Mouse (Mus musculus): ENCODE measurements around the gene Ttc9b.
"Not testable (repeated sequence)": the region's sequence is repeated elsewhere in the genome, so short reads cannot be mapped to it uniquely, and the experiment has no call there.

The Ttc9b gene

GRCm38 (mm10) chr7:27653681-27654437 is at the start of gene Ttc9b:
Gene Ttc9b (plus strand): TSS chr7:27653915.
- peak; percentile 20 for ATAC-seq (ENCODE audit: low TSS enrichment)

GRCm38 (mm10) chr7:27604661-27605348 is 48.9 kb upstream of the Ttc9b start:
- ATAC-seq (ENCODE audit: low TSS enrichment): no peak

GRCm38 (mm10) chr7:27605499-27606285 is 48.0 kb upstream of the Ttc9b start:
- peak; percentile 64 for ATAC-seq (ENCODE audit: low TSS enrichment)

GRCm38 (mm10) chr7:27606481-27607254 is 47.0 kb upstream of the Ttc9b start:
- no peak for ATAC-seq (ENCODE audit: low TSS enrichment)

- no peak for ATAC-seq (ENCODE audit: low TSS enrichment)
Observed at GRCm38 (mm10) chr7:27607580-27607979, 46.1 kb upstream of the Ttc9b start.

- no peak for ATAC-seq (ENCODE audit: low TSS enrichment)
Observed at GRCm38 (mm10) chr7:27608130-27608529, 45.6 kb upstream of the Ttc9b start.

GRCm38 (mm10) chr7:27609285-27609684 is 44.4 kb upstream of the Ttc9b start:
- ATAC-seq (ENCODE audit: low TSS enrichment): no peak

GRCm38 (mm10) chr7:27609688-27610087 is 44.0 kb upstream of the Ttc9b start:
- no peak for ATAC-seq (ENCODE audit: low TSS enrichment)

GRCm38 (mm10) chr7:27610370-27610769 is 43.3 kb upstream of the Ttc9b start:
- ATAC-seq (ENCODE audit: low TSS enrichment): no peak

GRCm38 (mm10) chr7:27610871-27611270 is 42.8 kb upstream of the Ttc9b start:
- no peak for ATAC-seq (ENCODE audit: low TSS enrichment)

GRCm38 (mm10) chr7:27612940-27613339 is 40.8 kb upstream of the Ttc9b start:
- ATAC-seq (ENCODE audit: low TSS enrichment): no peak

- 0 out of 2 replicates have a peak, but pooled peaks have one; percentile 39 for ATAC-seq (ENCODE audit: low TSS enrichment)
Observed at GRCm38 (mm10) chr7:27613751-27614499, 39.8 kb upstream of the Ttc9b start.

GRCm38 (mm10) chr7:27621028-27621427 is 32.7 kb upstream of the Ttc9b start:
- peak; percentile 56; the same call in 1 of the 2 replicates for ATAC-seq (ENCODE audit: low TSS enrichment)

GRCm38 (mm10) chr7:27622234-27622633 is 31.5 kb upstream of the Ttc9b start:
- ATAC-seq (ENCODE audit: low TSS enrichment): no peak

- ATAC-seq (ENCODE audit: low TSS enrichment): no peak
Observed at GRCm38 (mm10) chr7:27624967-27625366, 28.7 kb upstream of the Ttc9b start.

- no peak for ATAC-seq (ENCODE audit: low TSS enrichment)
Observed at GRCm38 (mm10) chr7:27627707-27628106, 26.0 kb upstream of the Ttc9b start.

- ATAC-seq (ENCODE audit: low TSS enrichment): no peak
Observed at GRCm38 (mm10) chr7:27628190-27628589, 25.5 kb upstream of the Ttc9b start.

- ATAC-seq (ENCODE audit: low TSS enrichment): not testable (repeated sequence)
Observed at GRCm38 (mm10) chr7:27628816-27629215, 24.9 kb upstream of the Ttc9b start.

GRCm38 (mm10) chr7:27631439-27631838 is 22.3 kb upstream of the Ttc9b start:
- no peak for ATAC-seq (ENCODE audit: low TSS enrichment)

GRCm38 (mm10) chr7:27633166-27633565 is 20.5 kb upstream of the Ttc9b start:
- ATAC-seq (ENCODE audit: low TSS enrichment): no peak

GRCm38 (mm10) chr7:27634691-27635090 is 19.0 kb upstream of the Ttc9b start:
- ATAC-seq (ENCODE audit: low TSS enrichment): no peak

Measured in frontal cortex, adult (tissue).